Mouse (Mus musculus) hindbrain, embryonic 10.5 days (tissue): ENCODE data around the gene Dgkg. TPM values are rescaled to one million over a fixed set of nuclear protein-coding genes. Genes with fewer than 3 reads are reported as not detected.
A peak's percentile ranks its signal among the peaks of the same experiment; 100 is the strongest.

Experiments
- DNase-seq: peaks from one replicate; pipeline ENCODE4 v3.0.0-alpha.2; 2017; ENCODE audit warnings: low spot score
- H3K27ac ChIP-seq: fragments of 300-500 bp; sonication (generic); 2 replicates; pipeline ENCODE4 v1.5.1; 2016; ENCODE audit warnings: mild to moderate bottlenecking, moderate library complexity
- H3K27me3 ChIP-seq: fragments of 300-500 bp; sonication (generic); 2 replicates; pipeline ENCODE4 v1.6.1; 2016; ENCODE audit warnings: mild to moderate bottlenecking; ENCODE audit not compliant: poor library complexity, insufficient read depth, severe bottlenecking
- H3K36me3 ChIP-seq: fragments of 300-500 bp; sonication (generic); 2 replicates; pipeline ENCODE4 v1.6.1; 2016; ENCODE audit warnings: mild to moderate bottlenecking, moderate library complexity
- H3K4me1 ChIP-seq: fragments of 300-500 bp; sonication (generic); replicated peaks from 2 replicates; pipeline ENCODE4 v1.6.1; 2016; ENCODE audit warnings: mild to moderate bottlenecking
- H3K4me3 ChIP-seq: fragments of 300-500 bp; sonication (generic); 2 replicates; pipeline ENCODE4 v1.5.1; 2016; ENCODE audit warnings: mild to moderate bottlenecking, moderate library complexity
- H3K9me3 ChIP-seq: fragments of 300-500 bp; sonication (generic); 2 replicates; pipeline ENCODE4 v1.6.1; 2016; ENCODE audit warnings: mild to moderate bottlenecking, moderate library complexity
- WGBS: fragments of 180-500 bp; shearing (Covaris S2); methylation state at CpG from one replicate; pipeline ENCODE4 v1.1.7; 2016; 5-methylcytosine and 5-hydroxymethylcytosine counted together
- polyA plus RNA-seq: library from polyadenylated mRNA; unstranded; fragments of >200 nt; fragmentation: Nextera tagmentation; extraction: Ambion mirVana; gene quantifications from 2 replicates; pipeline ENCODE4 v1.2.1, GENCODE M21; 2016

The Dgkg gene
- polyA plus RNA-seq, 1 experiment from 2014 or later = 0.20 TPM

DNA sequence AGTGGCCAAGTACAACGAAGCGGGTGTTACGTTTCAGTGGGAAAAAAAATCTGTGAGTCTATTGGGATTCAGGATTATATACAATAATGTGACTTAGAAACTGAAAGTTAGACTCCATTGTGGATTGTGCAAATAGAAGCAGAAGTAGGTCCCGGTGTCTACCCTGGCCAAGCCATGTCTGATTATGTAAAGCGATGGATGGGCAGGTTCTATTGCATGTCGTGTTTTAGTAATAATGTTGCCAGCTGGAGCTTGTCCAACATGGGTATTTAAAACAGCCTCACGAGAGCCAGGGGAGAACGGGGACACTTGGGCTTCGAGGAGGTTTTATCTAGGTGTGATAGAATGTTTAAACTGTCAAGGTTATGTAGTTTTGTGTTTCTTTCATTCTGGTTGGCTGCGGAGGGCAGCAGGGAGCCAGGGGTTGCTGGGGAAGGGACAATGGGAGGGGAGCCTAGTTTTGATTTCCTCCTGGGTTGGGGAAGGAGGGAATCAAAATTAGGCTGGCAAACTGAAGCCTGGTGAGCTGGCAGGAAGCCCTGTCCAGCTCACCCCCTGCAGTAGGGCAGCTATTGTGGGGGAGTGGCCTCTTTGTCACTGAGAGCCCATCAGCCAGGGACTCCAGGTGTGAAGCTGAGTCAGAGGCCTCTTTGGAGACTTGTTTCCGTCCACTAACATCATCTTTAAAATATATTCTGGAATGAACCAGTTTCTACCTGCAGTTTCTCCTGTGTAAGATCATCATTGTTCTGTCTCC, 74.7 kb downstream of the Dgkg start:
- no peak overlapping the region for H3K4me3 ChIP-seq
- H3K27me3 ChIP-seq = no peaks in the 10 kb centered on the region
- no peaks in the 10 kb centered on the region for H3K36me3 ChIP-seq
- no peak for DNase-seq
- H3K9me3 ChIP-seq = no peaks in the 10 kb centered on the region
- WGBS = 74% methylated on average over 11 of the region's 11 CpGs
- H3K4me1 ChIP-seq = peaks cover 3% of the 10 kb centered on the region; the same call in 1 of the 2 replicates
- H3K27ac ChIP-seq = no peak overlapping the region

GRCm38 (mm10) chr16:22580103-22580502, 76.9 kb downstream of the Dgkg start:
- H3K9me3 ChIP-seq = no peaks in the 10 kb centered on the region
- H3K4me1 ChIP-seq = peaks cover 3% of the 10 kb centered on the region; the same call in 1 of the 2 replicates
- peak; percentile 24 for DNase-seq
- H3K4me3 ChIP-seq = no peak overlapping the region
- no peak overlapping the region for H3K27ac ChIP-seq
- no peaks in the 10 kb centered on the region for H3K27me3 ChIP-seq
- H3K36me3 ChIP-seq = no peaks in the 10 kb centered on the region
- WGBS = 41% methylated on average over 5 of the region's 5 CpGs

DNA sequence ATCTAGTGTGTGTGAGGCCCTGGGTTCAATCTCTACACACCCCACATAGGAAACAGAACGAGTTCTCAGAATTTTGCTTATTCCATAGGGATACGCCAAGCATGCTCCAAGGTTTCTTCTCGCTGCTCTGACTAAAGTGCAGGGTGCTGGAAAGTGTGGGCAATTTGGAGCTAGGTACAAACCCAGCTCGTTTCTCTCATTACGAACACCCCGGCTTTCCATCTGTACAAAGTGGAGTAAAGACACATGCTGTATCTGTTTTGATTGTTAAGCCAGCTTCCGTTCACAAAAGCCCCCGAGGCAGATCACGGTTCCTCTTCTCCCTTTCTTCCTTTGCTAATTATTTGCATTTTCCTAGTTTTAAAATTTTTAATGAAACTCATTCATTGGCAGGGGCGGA, 78.1 kb downstream of the Dgkg start:
- Histone ChIP-seq H3K27ac (no peak overlapping the region), H3K4me1 (peaks cover 12% of the 10 kb centered on the region; the same call in 1 of the 2 replicates), H3K9me3 (no peaks in the 10 kb centered on the region), H3K36me3 (no peaks in the 10 kb centered on the region), H3K4me3 (no peak overlapping the region), H3K27me3 (peaks cover 7% of the 10 kb centered on the region)
- DNase-seq = no peak
- 89% methylated on average over 10 of the region's 10 CpGs for WGBS

GRCm38 (mm10) chr16:22577656-22578055, 79.4 kb downstream of the Dgkg start:
- Histone ChIP-seq H3K9me3 (no peaks in the 10 kb centered on the region), H3K27ac (no peak overlapping the region), H3K27me3 (peaks cover 17% of the 10 kb centered on the region), H3K36me3 (no peaks in the 10 kb centered on the region), H3K4me1 (peaks cover 13% of the 10 kb centered on the region), H3K4me3 (no peak overlapping the region)
- no peak for DNase-seq
- WGBS = 61% methylated on average over 8 of the region's 8 CpGs

GRCm38 (mm10) chr16:22574164-22574563, 82.9 kb downstream of the Dgkg start:
- H3K4me3 ChIP-seq = no peak overlapping the region
- 67% methylated on average over 7 of the region's 7 CpGs for WGBS
- no peaks in the 10 kb centered on the region for H3K9me3 ChIP-seq
- no peak overlapping the region for H3K27ac ChIP-seq
- peaks cover 34% of the 10 kb centered on the region for H3K27me3 ChIP-seq
- H3K36me3 ChIP-seq = no peaks in the 10 kb centered on the region
- DNase-seq = no peak
- peaks cover 16% of the 10 kb centered on the region; the same call in 1 of the 2 replicates for H3K4me1 ChIP-seq

DNA sequence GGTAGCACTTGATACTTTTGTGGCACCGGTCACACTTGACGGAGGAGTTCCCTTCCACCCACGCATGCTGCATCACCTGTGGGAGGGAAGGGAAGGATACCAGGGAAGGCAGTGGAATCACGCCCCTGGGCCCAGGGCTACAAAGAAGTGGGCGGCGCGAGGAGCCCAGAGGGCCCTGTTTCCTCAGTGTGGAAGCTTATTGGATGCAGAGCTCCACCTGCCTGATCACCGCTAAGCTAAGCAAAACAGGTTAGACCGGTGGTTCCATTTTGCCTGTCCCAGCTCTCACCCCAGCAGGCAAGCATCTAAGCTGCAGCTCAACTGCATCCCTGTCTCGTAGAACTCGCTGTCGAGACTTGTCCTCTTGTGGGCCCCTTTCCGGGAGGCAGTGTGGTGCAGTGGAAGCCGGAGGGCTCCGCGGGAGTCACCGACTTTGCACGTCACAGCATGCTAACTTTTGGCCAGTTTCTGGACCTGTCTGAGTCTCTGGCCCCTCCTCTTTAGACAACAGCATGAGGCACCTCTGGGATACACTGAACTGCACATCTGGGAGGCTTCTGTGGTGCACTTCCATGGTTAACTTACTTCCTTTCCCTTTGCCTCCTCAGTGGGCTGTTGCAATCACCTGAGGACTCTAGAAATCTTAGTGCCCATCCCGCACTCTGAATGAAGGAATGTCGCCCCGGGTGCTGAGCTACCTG, 84.2 kb downstream of the Dgkg start:
- Histone ChIP-seq H3K27me3 (peaks cover 34% of the 10 kb centered on the region), H3K9me3 (no peaks in the 10 kb centered on the region), H3K4me3 (0 out of 2 replicates have a peak overlapping the region, but pooled peaks have one; percentile 1), H3K36me3 (no peaks in the 10 kb centered on the region), H3K4me1 (peaks cover 16% of the 10 kb centered on the region; the same call in 1 of the 2 replicates), H3K27ac (no peak overlapping the region)
- peak; percentile 27 for DNase-seq
- WGBS = 38% methylated on average over 21 of the region's 21 CpGs

DNA sequence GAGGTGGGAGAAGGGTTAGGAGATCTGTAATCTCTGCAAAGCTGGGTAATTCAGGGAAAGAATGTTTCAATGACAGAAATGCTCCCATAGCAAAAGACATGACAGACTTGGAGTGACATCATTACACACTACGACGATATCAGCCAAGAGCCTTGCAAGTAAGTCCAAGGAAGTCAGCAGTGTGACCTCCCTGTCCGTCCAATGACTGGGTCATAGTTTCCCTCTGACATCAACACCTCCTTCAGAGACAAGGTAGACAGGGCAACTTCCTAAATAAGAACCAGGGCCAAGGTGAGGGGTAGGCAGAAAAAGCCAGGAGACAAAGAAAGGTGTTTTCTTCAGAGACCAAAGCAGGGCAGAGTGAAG, 92.1 kb downstream of the Dgkg start:
- no peaks in the 10 kb centered on the region for H3K27me3 ChIP-seq
- 84% methylated on average over 3 of the region's 3 CpGs for WGBS
- no peak overlapping the region for H3K27ac ChIP-seq
- no peak for DNase-seq
- H3K4me3 ChIP-seq = no peak overlapping the region
- H3K36me3 ChIP-seq = no peaks in the 10 kb centered on the region
- no peaks in the 10 kb centered on the region for H3K9me3 ChIP-seq
- no peaks in the 10 kb centered on the region; the same call in 1 of the 2 replicates for H3K4me1 ChIP-seq

- WGBS = 60% methylated on average over 14 of the region's 14 CpGs
- Histone ChIP-seq H3K27ac (no peak overlapping the region), H3K27me3 (no peaks in the 10 kb centered on the region), H3K36me3 (no peaks in the 10 kb centered on the region), H3K4me1 (no peaks in the 10 kb centered on the region; the same call in 1 of the 2 replicates), H3K9me3 (no peaks in the 10 kb centered on the region), H3K4me3 (no peak overlapping the region)
- peak; percentile 74 for DNase-seq
These were observed 92.6 kb downstream of the Dgkg start for GRCm38 (mm10) chr16:22564259-22564906.

GRCm38 (mm10) chr16:22563594-22563993, 93.4 kb downstream of the Dgkg start:
- Histone ChIP-seq H3K36me3 (no peaks in the 10 kb centered on the region), H3K9me3 (no peaks in the 10 kb centered on the region), H3K27me3 (no peaks in the 10 kb centered on the region), H3K4me1 (no peaks in the 10 kb centered on the region; the same call in 1 of the 2 replicates), H3K27ac (no peak overlapping the region), H3K4me3 (no peak overlapping the region)
- DNase-seq = no peak

- H3K27me3 ChIP-seq = peaks cover 7% of the 10 kb centered on the region; the same call in 1 of the 2 replicates
- no peak overlapping the region for H3K4me3 ChIP-seq
- no peak for DNase-seq
- H3K4me1 ChIP-seq = peaks cover 16% of the 10 kb centered on the region
- no peaks in the 10 kb centered on the region for H3K36me3 ChIP-seq
- no peak overlapping the region for H3K27ac ChIP-seq
- 35% methylated on average over 2 of the region's 2 CpGs for WGBS
- no peaks in the 10 kb centered on the region for H3K9me3 ChIP-seq
These were observed 102.0 kb downstream of the Dgkg start for GRCm38 (mm10) chr16:22554996-22555395.

- no peak overlapping the region for H3K27ac ChIP-seq
- H3K27me3 ChIP-seq = peaks cover 21% of the 10 kb centered on the region
- no peaks in the 10 kb centered on the region for H3K36me3 ChIP-seq
- 78% methylated on average over 9 of the region's 9 CpGs for WGBS
- no peaks in the 10 kb centered on the region for H3K9me3 ChIP-seq
- H3K4me1 ChIP-seq = peaks cover 29% of the 10 kb centered on the region
- no peak overlapping the region for H3K4me3 ChIP-seq
- DNase-seq = no peak
These were observed 104.7 kb downstream of the Dgkg start for GRCm38 (mm10) chr16:22552351-22552750.

GRCm38 (mm10) chr16:22551231-22552000, 105.6 kb downstream of the Dgkg start:
- DNase-seq = no peak
- Histone ChIP-seq H3K27ac (no peak overlapping the region), H3K27me3 (peaks cover 21% of the 10 kb centered on the region), H3K36me3 (no peaks in the 10 kb centered on the region), H3K9me3 (no peaks in the 10 kb centered on the region), H3K4me3 (no peak overlapping the region), H3K4me1 (peaks cover 29% of the 10 kb centered on the region)
- 22% methylated on average over 11 of the region's 11 CpGs for WGBS
